Comparison of ENCODE assay signal across 20 mouse cellular contexts in the genomic region with DNA sequence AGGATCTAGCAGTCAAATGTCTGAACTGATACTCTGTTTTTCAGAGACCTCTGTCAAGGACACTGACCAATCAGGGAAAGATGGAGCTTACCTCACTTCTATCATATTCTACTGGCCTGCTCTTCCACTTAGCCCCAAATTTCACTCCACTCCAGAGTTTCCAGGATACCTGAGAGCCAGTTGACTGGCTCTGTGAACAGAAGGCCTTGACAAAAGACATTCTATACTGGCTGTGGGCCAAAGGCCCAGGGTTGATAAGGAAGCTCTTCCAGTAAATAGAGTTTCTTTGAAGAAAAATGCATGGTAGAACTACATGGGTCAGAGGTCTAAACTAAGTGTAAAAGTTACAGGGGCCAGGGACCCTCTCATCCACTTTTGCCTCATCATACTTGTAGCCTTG. TPM values are rescaled to one million over a fixed set of nuclear protein-coding genes. Genes with fewer than 3 reads are reported as not detected.
A peak's percentile ranks its signal among the peaks of the same experiment; 100 is the strongest.
DNase-seq lines count a peak whose midpoint lies in the region; ATAC-seq lines count a peak whose summit lies in the region.
"Had no signal": no experiment of that assay in that cellular context is flagged by ENCODE, and none has a peak within 500 bp of the region (broad histone marks: within the 10 kb centered on the region; RNA-seq: fewer than 3 reads in every experiment).

No protein-coding gene starts in this region.

- 0 out of 4 replicates have a peak overlapping the region, but pooled peaks of 1 of the 2 experiments have one; percentile 24 for H3K27ac ChIP-seq in heart, embryonic 14.5 days (replicated peaks in 1 of 2; ENCODE audit: control insufficient read depth in 1 of 2, insufficient read depth in 1 of 2, low read depth in 2 of 2, low read length in 2 of 2)
- no peak overlapping the region for H3K27ac ChIP-seq in forebrain, embryonic 16.5 days (ENCODE audit: low read length)
- H3K27ac ChIP-seq: forebrain, embryonic 10.5 days; kidney, postnatal 0 days; limb, embryonic 15.5 days; neural tube, embryonic 12.5 days had no signal

- no peak overlapping the region for H3K4me3 ChIP-seq in heart, embryonic 14.5 days (ENCODE audit: control insufficient read depth in 1 of 2, insufficient read depth in 1 of 2, low read depth in 1 of 2, low read length in 2 of 2)
- no peak overlapping the region for H3K4me3 ChIP-seq in forebrain, embryonic 16.5 days (replicated peaks; ENCODE audit: low read length)
- H3K4me3 ChIP-seq: forebrain, embryonic 10.5 days; limb, embryonic 15.5 days; megakaryocyte, embryonic 14.5 days; neural tube, embryonic 12.5 days had no signal

- no peak for DNase-seq in heart, postnatal 10 days
- peak; percentile 14 to 27 for DNase-seq in kidney, postnatal 36 days
- DNase-seq in kidney, adult 18-20 months: no peak
- peak; percentile 30 for DNase-seq in MEL-GATA-1-ER (ENCODE audit: extremely low read depth, low read depth)
- no peak for DNase-seq in layer of hippocampus, postnatal 25 days (ENCODE audit: extremely low spot score in 1 of 2, low spot score in 1 of 2)
- DNase-seq: B cell, adult 2 months; cerebellum, adult 18-20 months; liver, postnatal 0 days; right cerebral cortex, adult 18-20 months; spleen, adult 18-20 months; thymus, postnatal 4 days had no signal

- intact Hi-C loops in heart, postnatal 10 days (cut with DNase I): no loop called here

- H3K4me1 ChIP-seq in heart, embryonic 14.5 days (ENCODE audit: control insufficient read depth in 2 of 2, insufficient read depth in 2 of 2, low read length in 2 of 2): peaks cover 0 to 4% of the 10 kb centered on the region in 2 experiments; a peak in 1 of 4 replicates
- H3K4me1 ChIP-seq in forebrain, embryonic 16.5 days (replicated peaks; ENCODE audit: control insufficient read depth, insufficient read depth, low read length): no peaks in the 10 kb centered on the region
- H3K4me1 ChIP-seq: forebrain, embryonic 10.5 days; limb, embryonic 15.5 days; megakaryocyte, embryonic 14.5 days; neural tube, embryonic 12.5 days had no signal

- H3K4me2 ChIP-seq in heart, embryonic 14.5 days (ENCODE audit: low read length): no peak overlapping the region
- H3K4me2 ChIP-seq in forebrain, embryonic 16.5 days (ENCODE audit: low read length): no peak overlapping the region
- H3K4me2 ChIP-seq: limb, embryonic 15.5 days; neural tube, embryonic 12.5 days had no signal

- peak; percentile 35; the same call in 1 of the 2 replicates for ATAC-seq in heart, embryonic 14.5 days (ENCODE audit: insufficient number of reproducible peaks, insufficient read depth, low FRiP score, low read depth)
- ATAC-seq in megakaryocyte progenitor cell, adult 5-6 weeks (replicated peaks; ENCODE audit: poor library complexity): peak; percentile 55; the same call in 1 of the 2 replicates
- no peak for ATAC-seq in forebrain, embryonic 16.5 days
- ATAC-seq: hindbrain, embryonic 16.5 days; liver, postnatal 0 days had no signal

- H3K9ac ChIP-seq in heart, embryonic 14.5 days (ENCODE audit: low read length): no peak overlapping the region
- no peak overlapping the region for H3K9ac ChIP-seq in forebrain, embryonic 16.5 days (replicated peaks; ENCODE audit: low read depth, low read length)
- H3K9ac ChIP-seq: limb, embryonic 15.5 days; liver, postnatal 0 days; neural tube, embryonic 12.5 days had no signal

- no peaks in the 10 kb centered on the region for H3K27me3 ChIP-seq in heart, embryonic 14.5 days (ENCODE audit: control insufficient read depth, insufficient read depth, low read length)
- no peaks in the 10 kb centered on the region for H3K27me3 ChIP-seq in forebrain, embryonic 16.5 days (replicated peaks; ENCODE audit: control insufficient read depth, insufficient read depth, low read length)
- H3K27me3 ChIP-seq: limb, embryonic 15.5 days; neural tube, embryonic 12.5 days had no signal

- no peaks in the 10 kb centered on the region for H3K9me3 ChIP-seq in heart, embryonic 14.5 days (ENCODE audit: control insufficient read depth, low read length)
- no peaks in the 10 kb centered on the region for H3K9me3 ChIP-seq in forebrain, embryonic 16.5 days (ENCODE audit: control insufficient read depth, low read length)
- H3K9me3 ChIP-seq: forebrain, embryonic 10.5 days; limb, embryonic 15.5 days; megakaryocyte, embryonic 14.5 days; neural tube, embryonic 12.5 days had no signal

- no peaks in the 10 kb centered on the region for H3K36me3 ChIP-seq in heart, embryonic 14.5 days (ENCODE audit: control insufficient read depth, insufficient read depth, low read length)
- no peaks in the 10 kb centered on the region for H3K36me3 ChIP-seq in forebrain, embryonic 16.5 days (ENCODE audit: control insufficient read depth, insufficient read depth)
- H3K36me3 ChIP-seq: forebrain, embryonic 10.5 days; limb, embryonic 15.5 days; neural tube, embryonic 12.5 days had no signal

RNA-seq across cellular contexts. Expression of a gene that starts 12.0 kb away (rescaled TPM):
- 100 and 108 TPM in 2 replicates for polyA plus RNA-seq in heart, embryonic 14.5 days (2014; fragmentation: Nextera tagmentation; extraction: Ambion mirVana)
- total RNA-seq in heart, postnatal 10 days (2021): 100 to 1,000 TPM; 145 to 148 TPM
- total RNA-seq in megakaryocyte progenitor cell, adult 5-6 weeks (2015): 48.5 and 56.9 TPM in 2 replicates
- total RNA-seq in megakaryocyte progenitor cell, adult 5-6 weeks (2017): 38.6 and 63.3 TPM in 2 replicates
- polyA plus RNA-seq in forebrain, embryonic 16.5 days (2015; fragmentation: Nextera tagmentation; extraction: Ambion mirVana): 26.9 and 32.5 TPM in 2 replicates
- total RNA-seq in layer of hippocampus, postnatal 25 days (2021): 10 to 100 TPM; 40.8 to 54.5 TPM

RNA-seq across cellular contexts. Expression of a gene that starts 12.2 kb away (rescaled TPM):
- 3.1 and 4.1 TPM in 2 replicates for polyA plus RNA-seq in heart, embryonic 14.5 days (2014; fragmentation: Nextera tagmentation; extraction: Ambion mirVana)
- total RNA-seq in heart, postnatal 10 days (2021): 1 to 10 TPM; 2.1 to 3.1 TPM
- total RNA-seq in megakaryocyte progenitor cell, adult 5-6 weeks (2015): 0.44 and 1.1 TPM in 2 replicates
- total RNA-seq in megakaryocyte progenitor cell, adult 5-6 weeks (2017): 0.37 and 0.78 TPM in 2 replicates
- polyA plus RNA-seq in forebrain, embryonic 16.5 days (2015; fragmentation: Nextera tagmentation; extraction: Ambion mirVana): 0.29 and 1.1 TPM in 2 replicates
- total RNA-seq in layer of hippocampus, postnatal 25 days (2021): 1 to 10 TPM; 2.4 to 2.7 TPM

RNA-seq across cellular contexts. Expression of a gene that starts 46.2 kb away (rescaled TPM):
- 22.1 and 23.9 TPM in 2 replicates for polyA plus RNA-seq in heart, embryonic 14.5 days (2014; fragmentation: Nextera tagmentation; extraction: Ambion mirVana)
- 10 to 100 TPM; 11.7 to 12.6 TPM for total RNA-seq in heart, postnatal 10 days (2021)
- 24.5 and 27.3 TPM in 2 replicates for total RNA-seq in megakaryocyte progenitor cell, adult 5-6 weeks (2015)
- total RNA-seq in megakaryocyte progenitor cell, adult 5-6 weeks (2017): 7.0 and 7.7 TPM in 2 replicates
- 24.2 and 26.9 TPM in 2 replicates for polyA plus RNA-seq in forebrain, embryonic 16.5 days (2015; fragmentation: Nextera tagmentation; extraction: Ambion mirVana)
- 10 to 100 TPM; 12.4 to 15.1 TPM for total RNA-seq in layer of hippocampus, postnatal 25 days (2021)

RNA-seq across cellular contexts. Expression of a gene that starts 46.2 kb away (rescaled TPM):
- polyA plus RNA-seq in heart, embryonic 14.5 days (2014; fragmentation: Nextera tagmentation; extraction: Ambion mirVana): 8.6 and 8.8 TPM in 2 replicates
- total RNA-seq in heart, postnatal 10 days (2021): 1 to 10 TPM; 5.0 to 5.8 TPM
- total RNA-seq in megakaryocyte progenitor cell, adult 5-6 weeks (2015): 6.0 and 6.4 TPM in 2 replicates
- total RNA-seq in megakaryocyte progenitor cell, adult 5-6 weeks (2017): 6.9 and 8.0 TPM in 2 replicates
- polyA plus RNA-seq in forebrain, embryonic 16.5 days (2015; fragmentation: Nextera tagmentation; extraction: Ambion mirVana): 10.0 and 11.5 TPM in 2 replicates
- 1 to 10 TPM; 6.1 to 8.7 TPM for total RNA-seq in layer of hippocampus, postnatal 25 days (2021)

RNA-seq across cellular contexts. Expression of a gene that starts 46.2 kb away (rescaled TPM):
- polyA plus RNA-seq in heart, embryonic 14.5 days (2014; fragmentation: Nextera tagmentation; extraction: Ambion mirVana): 49.8 and 50.2 TPM in 2 replicates
- 10 to 100 TPM; 22.5 to 25.5 TPM for total RNA-seq in heart, postnatal 10 days (2021)
- 50.3 and 50.4 TPM in 2 replicates for total RNA-seq in megakaryocyte progenitor cell, adult 5-6 weeks (2015)
- 35.0 and 40.9 TPM in 2 replicates for total RNA-seq in megakaryocyte progenitor cell, adult 5-6 weeks (2017)
- polyA plus RNA-seq in forebrain, embryonic 16.5 days (2015; fragmentation: Nextera tagmentation; extraction: Ambion mirVana): 58.0 and 62.3 TPM in 2 replicates
- 10 to 100 TPM; 33.3 to 34.9 TPM for total RNA-seq in layer of hippocampus, postnatal 25 days (2021)

Comparison
In these comparisons a context has a peak if more than half of its experiments do, and no peak if none do; other contexts are left out.
1. DNase-seq: peak in kidney, postnatal 36 days (2 of 2) and MEL-GATA-1-ER (single experiment); none in heart, postnatal 10 days (0 of 2), kidney, adult 18-20 months (single experiment) and layer of hippocampus, postnatal 25 days (0 of 2).